Mouse (Mus musculus): ENCODE results near the gene Tnk1. TPM values are rescaled to one million over a fixed set of nuclear protein-coding genes. Genes with fewer than 3 reads are reported as not detected.
"Not testable (repeated sequence)": the region's sequence is repeated elsewhere in the genome, so short reads cannot be mapped to it uniquely, and the experiment has no call there.

Gene Tnk1
- total RNA-seq, 2 experiments from 2014 or later, result 5.9 to 8.1 TPM

DNA sequence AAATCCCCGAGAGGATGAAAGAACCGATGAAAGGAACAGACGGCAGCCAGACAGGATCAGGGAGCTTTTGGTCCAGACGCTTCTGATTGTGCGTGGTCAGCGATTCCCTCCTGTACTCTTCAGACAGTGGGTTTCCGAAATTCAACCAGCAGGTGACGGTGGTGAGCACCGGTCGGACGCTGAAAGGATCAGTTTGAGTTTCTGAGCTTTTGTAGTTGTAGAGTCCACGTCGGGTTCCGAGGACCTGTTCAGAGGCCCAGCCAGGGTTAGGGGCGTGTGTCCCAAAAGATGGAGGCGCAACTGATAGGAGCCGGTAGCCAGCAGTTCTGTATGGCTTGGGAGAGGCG is 21.9 kb upstream of the Tnk1 start:
- peak; percentile 66 for ATAC-seq (replicated peaks; ENCODE audit: low FRiP score, poor library complexity, severe bottlenecking)

DNA sequence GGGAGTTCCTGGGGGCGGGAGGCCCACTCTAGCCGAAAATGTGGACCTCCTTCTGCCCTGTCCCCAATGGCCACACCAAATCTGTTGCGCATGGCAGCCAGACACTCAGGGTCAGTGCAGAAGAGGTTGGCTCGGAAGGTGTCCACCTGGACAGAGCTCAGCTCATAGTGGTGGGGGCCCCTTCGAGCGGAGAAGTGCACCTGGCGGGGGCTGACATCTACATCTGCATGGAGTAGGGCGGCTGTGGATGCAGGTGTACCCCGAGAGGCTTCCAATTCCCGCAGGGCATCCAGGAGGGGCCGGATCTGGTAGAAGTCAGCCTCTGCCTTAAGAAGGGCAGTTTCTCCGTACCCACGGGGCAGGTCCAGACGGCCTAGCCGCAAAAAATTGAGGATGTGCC is 21.2 kb upstream of the Tnk1 start:
- no peak for ATAC-seq (replicated peaks; ENCODE audit: low FRiP score, poor library complexity, severe bottlenecking)

DNA sequence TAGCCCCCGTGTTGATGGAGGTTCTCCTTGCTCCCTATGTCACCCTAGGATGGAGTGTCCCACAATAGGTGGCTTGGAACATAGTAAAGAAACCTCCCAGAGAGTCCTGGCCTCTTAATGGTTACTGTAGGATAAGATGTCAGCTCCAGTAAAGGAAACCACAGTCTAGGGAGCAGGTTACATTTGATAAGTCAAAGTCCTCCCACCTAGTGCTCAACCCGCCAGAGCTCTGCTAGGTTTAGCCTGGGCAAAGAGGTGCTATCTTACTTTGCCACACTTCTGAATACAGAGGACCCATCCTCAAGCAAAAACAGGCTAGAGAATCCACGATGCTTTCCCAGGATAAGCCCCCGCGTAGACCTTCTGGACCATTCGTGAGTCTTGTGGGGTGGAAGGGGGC is 20.4 kb upstream of the Tnk1 start:
- ATAC-seq (replicated peaks; ENCODE audit: low FRiP score, poor library complexity, severe bottlenecking), result no peak

DNA sequence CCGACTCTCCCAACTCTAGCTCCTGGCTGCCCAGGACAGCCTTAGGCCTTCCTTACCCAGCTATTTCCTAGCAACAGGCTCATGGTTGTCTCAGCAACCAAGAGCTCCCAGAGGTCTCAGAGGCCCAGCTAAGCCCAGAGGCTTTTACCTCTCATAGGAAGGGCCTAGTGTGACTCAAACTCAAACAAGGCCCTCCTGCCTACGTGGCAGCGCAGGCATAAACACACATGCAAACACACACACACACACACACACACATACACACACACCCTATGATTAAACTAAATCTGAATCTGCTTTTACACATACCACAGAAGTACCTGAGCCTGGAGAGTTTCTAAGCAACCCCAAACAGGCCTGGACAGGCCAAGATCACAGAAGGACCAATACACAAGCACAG is 19.9 kb upstream of the Tnk1 start:
- no peak for ATAC-seq (replicated peaks; ENCODE audit: low FRiP score, poor library complexity, severe bottlenecking)

DNA sequence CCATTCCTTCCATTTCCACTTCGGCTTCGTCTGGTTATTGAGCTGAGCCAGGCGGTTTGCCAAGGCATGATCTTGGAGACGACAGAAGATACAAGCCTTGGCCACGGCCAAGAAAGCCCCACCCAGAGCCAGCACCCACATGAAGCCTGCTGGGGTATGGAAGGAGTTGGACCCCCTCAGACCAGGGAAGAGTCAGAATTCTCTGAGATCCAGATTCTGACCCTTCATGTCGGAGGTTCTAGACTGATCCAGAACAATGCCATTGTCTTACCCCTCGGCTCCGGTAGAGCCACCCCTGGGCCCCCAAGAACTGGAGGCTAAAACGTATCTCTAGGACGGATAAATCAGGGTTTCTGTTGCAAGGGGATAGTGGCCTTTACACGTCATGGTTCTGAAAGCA is 19.3 kb upstream of the Tnk1 start, which contains the start of gene Tmem95:
TSS of gene Tmem95 (minus strand) at position 141 of the 400 bp plus-strand sequence.
- no peak for ATAC-seq (replicated peaks; ENCODE audit: low FRiP score, poor library complexity, severe bottlenecking)

DNA sequence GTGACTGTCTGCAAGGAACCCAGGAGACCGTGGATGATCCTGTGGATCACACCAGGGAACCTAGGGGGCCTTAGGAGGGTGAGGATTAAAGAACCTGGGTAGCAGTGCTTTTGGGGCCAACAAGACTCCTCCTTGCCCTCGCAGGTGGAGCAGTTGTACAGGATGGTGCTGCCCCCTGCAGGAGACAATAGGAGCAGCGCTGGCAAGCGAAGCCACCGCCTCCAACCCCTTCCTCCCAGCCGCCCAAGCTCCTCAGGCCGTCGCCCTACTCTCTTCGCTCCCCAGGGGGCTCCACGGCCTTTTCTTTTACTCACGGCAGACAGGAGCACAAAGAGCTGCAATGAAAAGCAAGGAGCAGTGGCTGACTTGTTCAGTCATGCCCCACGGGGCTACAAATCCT is 18.3 kb upstream of the Tnk1 start:
- ATAC-seq (replicated peaks; ENCODE audit: low FRiP score, poor library complexity, severe bottlenecking), result peak; percentile 78

DNA sequence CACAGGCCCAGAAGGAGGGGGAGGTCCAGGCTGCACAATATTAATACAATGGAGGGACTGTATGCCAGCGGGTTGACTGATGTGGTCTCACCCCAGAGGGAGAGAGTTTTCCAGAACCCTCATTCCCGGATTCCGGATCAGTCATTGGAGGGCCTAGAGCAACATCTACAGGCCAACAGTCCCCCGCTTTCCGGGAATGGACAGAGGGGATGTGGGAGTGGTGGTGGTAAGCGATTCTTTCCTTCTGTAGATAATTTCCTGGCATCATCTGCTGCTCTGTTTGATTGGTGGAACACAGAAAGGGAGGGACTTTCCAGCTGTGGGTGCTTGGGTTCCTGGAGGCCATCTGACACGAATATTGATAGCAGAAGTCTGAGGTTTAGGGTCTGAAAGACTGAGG is 17.7 kb upstream of the Tnk1 start:
- no peak for ATAC-seq (replicated peaks; ENCODE audit: low FRiP score, poor library complexity, severe bottlenecking)

DNA sequence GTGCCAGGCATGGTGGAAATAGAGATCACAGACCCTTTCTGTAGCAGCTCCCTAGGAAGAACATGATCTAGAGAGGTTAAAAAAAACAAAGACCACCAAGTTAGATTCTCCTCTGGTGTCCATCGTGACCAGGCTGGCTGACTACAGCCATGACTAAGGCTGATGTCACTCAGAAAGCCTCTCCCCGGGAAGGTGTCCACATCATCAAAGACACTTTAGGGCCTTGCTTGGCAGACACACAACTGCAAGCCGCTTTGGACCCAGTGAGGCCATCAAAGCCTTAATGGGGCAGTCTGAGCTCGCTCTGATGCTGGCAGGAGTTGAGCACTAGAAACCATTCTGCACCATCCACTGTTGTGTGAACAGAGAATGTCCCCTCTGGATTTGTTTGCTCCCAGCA is 13.9 kb upstream of the Tnk1 start:
- no peak for ATAC-seq (replicated peaks; ENCODE audit: low FRiP score, poor library complexity, severe bottlenecking)

DNA sequence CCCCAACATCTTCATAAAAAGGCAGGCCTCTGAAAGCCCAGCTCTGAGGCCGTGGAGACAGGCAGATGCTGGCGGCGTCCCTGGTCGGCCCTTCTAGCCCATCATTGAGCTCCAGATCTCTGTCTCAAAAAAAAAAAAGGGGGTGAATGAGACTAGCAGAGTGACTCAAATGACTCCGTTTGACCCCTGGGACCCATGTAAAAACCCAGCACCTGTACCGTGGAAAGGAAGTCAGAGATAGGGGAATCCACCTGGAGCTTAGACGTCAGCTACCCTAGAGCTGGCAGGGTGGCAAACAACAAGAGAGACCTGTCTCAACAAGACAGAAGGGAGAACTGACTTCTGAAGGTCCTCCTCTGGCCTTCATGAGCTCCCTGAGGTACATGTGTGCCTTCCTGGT is 13.3 kb upstream of the Tnk1 start:
- ATAC-seq (replicated peaks; ENCODE audit: low FRiP score, poor library complexity, severe bottlenecking), result no peak

DNA sequence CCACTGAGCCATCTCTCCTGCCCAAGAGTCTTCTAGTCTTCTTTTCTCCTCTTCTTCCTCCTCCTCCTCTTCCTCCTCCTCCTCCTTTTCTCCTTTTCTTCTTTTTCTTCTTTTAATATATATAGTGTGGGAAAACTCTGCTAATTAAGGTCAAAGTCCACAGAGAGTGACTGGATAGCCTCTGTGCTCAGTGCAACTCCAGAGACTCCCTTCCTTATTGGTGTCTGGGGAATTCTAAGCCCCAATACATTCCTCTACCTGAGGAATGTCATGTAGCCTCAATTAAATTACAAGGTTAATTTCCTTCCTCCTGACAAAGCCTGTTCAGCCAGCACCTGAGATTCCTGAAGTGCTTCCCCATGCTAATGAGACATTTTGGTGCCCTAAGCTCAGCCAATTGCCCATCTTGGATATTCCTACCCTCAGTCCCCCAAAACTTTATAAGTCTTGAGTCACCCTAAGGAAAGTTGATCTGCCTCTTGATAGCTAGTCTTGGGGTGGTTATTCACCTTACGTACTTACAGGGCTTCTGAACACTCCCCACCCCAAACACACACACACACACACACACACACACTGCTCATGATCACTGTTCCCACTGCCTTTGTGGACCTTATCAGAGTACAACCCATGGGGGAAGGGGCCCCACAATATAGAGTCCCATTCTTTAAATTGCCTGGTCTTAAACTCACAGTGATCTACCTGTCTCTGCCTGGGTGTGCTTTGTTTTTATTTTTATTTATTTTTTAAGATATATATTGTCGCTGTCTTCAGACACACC is 11.9 kb upstream of the Tnk1 start:
- ATAC-seq (replicated peaks; ENCODE audit: low FRiP score, poor library complexity, severe bottlenecking), result no peak

DNA sequence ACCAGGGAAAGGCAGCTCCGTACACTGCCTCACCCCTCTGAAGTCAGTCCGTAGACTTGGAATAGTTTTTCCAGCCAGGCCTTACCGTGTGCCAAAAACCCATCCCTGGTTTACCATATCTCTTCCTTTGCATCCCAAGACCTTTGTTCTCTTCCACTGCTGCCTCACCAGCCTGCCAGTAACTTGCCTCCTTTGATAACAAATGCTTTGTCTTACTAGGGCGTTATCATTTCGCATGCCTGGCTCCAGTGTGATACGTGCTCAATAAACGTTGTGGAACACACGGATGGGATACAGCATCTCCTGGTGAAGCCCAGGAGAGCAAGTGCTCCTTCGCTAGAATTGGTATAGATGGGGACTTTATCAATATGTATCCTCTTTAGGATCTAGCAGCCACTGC is 8.8 kb upstream of the Tnk1 start:
- ATAC-seq (replicated peaks; ENCODE audit: low FRiP score, poor library complexity, severe bottlenecking), result no peak

DNA sequence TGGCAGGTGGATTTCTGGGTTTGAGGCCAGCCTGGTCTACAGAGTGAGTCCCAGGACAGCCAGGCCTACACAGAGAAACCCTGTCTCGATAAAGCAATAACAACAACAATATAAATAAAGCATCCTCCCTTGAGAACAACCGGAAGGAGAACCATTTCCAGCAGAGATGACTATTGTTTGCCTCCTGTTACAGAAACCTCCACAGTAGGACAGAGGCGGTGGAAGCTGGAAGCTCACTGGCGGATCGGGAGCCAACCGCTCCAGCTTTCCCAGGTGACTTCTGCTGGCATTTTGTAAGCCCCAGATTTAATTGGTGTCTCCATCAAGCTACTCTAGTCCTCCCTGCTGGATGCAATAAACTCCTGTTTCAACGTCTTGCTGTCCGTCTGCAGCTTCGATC is 7.0 kb upstream of the Tnk1 start:
- ATAC-seq (replicated peaks; ENCODE audit: low FRiP score, poor library complexity, severe bottlenecking), result no peak

DNA sequence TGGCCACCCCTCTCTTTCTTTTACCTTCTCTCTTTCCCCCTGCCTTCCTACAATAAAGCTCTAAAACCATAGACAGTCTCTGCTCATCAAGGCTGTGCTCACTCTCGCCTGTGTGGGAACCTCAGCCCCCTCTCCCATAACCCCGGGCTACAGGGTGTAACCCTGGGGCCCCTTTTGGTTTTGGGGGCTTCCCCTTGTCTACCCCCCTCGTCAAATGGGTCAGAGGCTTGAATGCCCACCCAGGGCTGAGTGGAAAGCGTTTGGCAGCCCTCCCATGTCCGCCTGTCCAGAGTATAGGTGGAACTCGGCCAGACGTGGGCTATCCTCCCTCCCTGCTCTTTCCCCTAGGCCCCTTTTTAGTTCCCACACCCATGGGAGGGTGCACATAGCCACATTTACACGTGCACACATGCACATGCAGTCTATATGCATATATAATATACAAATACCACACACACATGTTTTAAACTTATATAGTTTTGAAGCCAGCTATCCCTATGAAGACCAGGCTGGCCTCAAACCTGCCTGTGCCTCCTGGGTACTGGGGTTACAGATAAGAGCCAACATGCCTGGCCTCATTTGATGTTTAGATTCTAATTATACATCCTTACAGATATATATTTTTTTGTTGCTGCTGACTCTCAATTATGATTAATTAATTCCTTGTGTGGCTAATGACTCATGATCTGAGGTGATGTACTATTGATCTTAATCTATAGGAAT is 5.8 kb upstream of the Tnk1 start:
- ATAC-seq (replicated peaks; ENCODE audit: low FRiP score, poor library complexity, severe bottlenecking), result peak; percentile 81

DNA sequence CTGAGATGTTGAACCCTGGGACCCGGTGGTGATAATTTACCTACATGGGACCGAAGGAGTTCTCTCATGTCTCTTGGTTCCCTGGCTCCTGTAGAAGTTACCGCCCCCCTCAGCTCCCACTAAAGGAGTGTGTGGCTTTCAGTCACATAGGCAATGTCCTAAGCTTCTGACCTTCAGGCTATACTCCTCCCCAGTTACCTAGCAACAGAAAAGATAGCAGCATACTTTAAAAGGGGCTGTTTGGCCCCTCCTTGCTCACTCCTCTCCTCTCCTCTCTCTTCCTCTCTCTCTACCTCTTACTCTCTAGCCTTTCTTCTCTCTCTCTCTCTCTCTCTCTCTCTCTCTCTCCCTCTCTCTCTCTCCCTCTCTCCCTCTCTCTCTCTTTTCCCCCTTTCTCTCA is 5.2 kb upstream of the Tnk1 start:
- not testable (repeated sequence) for ATAC-seq (replicated peaks; ENCODE audit: low FRiP score, poor library complexity, severe bottlenecking)

DNA sequence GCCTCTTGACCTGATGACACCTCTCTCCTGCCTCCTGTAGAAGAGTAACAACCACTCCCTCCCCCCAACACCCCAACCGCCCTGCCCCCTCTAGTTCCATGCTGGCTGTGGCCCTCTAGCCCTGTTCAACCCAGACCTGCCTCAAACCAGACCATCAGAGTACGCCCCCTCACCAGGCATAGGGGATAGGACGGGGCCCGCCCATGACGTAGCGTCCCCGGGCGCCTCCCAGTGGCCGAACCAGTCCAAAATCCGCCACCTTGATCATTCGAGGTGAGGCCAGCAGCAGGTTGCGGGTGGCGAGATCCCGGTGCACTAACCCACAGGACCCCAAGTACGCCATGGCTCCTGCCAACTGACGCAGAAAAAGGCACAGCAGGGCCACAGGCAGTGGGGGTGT is 3.2 kb downstream of the Tnk1 start:
- peak; percentile 61 for ATAC-seq (replicated peaks; ENCODE audit: low FRiP score, poor library complexity, severe bottlenecking)

DNA sequence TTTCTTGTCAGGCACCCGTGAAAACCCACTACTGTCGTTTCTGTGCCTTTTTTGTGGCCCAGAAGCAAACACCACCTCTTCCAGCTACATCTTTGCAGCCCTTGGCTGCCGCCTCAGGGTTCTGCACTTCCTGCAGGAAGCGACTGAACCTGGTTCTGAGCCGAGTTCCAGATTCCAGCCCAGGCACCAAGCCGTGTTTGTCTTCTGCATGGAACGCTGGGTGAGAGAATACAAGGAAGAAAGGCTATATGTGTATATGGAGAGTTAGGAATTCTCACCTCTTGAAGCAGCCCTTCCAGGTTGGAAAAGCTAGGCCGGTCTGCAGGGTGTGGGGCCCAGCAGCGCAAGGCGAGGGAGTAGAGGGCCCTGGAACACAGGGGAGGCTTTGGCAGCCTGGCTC is 3.9 kb downstream of the Tnk1 start:
- ATAC-seq (replicated peaks; ENCODE audit: low FRiP score, poor library complexity, severe bottlenecking), result 0 out of 2 replicates have a peak, but pooled peaks have one; percentile 7

DNA sequence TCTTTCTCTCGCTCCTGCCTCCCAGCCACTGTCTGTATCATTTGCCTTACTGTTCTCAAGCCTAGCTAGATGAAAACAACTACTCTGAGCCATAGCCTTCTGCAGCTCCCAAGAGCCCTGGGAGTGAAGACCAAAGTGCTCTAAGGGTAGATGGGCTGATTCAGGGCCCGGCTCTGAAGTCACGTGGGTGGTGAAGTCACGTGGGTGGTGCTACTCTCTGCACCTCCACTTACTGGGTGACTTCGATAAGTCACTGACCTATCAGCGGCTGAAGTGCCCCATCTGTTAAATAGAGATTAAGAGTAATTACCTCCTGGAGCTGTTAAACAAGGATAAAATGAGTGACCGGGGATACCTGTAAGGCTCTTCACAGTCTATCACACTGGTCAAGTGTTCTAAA is 4.5 kb downstream of the Tnk1 start:
- ATAC-seq (replicated peaks; ENCODE audit: low FRiP score, poor library complexity, severe bottlenecking), result peak; percentile 86

DNA sequence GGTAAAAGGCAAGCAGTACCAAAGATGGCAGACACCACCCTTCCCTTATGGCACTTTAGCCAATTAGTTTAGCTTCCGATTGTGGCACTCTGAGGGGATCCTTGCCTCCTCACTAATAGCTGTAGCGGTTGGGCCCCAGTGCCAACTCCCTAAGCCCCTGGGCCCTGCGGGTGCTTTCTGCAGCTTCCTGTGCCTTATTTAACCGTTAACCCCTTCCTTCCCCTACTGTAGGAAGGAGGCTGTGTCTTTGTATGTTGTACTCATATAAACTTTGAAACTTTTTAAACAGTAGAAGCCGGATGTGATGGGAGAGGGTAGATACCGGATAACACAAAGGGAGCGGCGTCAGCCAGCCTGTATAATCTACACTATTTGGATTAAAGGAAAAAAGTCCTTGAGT is 7.8 kb downstream of the Tnk1 start:
- ATAC-seq (replicated peaks; ENCODE audit: low FRiP score, poor library complexity, severe bottlenecking), result no peak

DNA sequence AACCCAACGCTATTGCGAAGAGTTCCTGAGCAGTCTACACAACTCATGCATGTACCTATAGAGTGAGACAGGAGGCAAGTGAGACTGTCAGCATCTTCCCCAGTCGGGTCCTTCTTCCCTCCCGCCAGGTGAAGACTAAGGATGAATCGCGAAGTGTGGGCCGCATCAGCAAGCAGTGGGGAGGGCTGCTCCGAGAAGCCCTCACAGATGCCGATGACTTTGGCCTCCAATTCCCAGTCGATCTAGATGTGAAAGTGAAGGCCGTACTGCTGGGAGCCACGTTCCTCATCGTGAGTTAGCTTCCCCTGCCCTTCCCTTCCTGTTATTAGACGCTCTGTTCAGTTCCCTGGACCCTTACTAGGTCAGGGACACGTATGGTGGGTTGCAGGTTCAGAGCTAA is 8.6 kb downstream of the Tnk1 start:
- no peak for ATAC-seq (replicated peaks; ENCODE audit: low FRiP score, poor library complexity, severe bottlenecking)

DNA sequence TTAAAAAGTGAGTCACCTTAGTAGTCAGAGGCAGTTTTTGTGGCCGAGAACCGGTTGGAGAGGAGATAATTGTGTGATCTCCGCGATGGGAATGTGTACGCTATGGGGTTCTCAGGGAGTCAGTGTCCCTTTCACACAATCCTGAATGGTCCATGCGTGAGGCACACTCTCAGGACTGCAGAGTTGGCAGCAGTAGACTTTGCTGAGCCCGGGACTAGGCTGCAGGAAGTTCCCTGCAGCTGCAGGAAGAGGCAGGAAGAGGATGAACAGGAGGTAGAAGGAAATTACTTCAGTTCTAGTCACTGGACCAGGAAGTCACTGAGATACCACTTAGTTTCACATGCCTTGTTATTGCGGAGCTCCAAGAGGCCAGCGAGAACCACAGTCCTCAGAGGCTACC is 9.4 kb downstream of the Tnk1 start:
- ATAC-seq (replicated peaks; ENCODE audit: low FRiP score, poor library complexity, severe bottlenecking), result no peak

DNA sequence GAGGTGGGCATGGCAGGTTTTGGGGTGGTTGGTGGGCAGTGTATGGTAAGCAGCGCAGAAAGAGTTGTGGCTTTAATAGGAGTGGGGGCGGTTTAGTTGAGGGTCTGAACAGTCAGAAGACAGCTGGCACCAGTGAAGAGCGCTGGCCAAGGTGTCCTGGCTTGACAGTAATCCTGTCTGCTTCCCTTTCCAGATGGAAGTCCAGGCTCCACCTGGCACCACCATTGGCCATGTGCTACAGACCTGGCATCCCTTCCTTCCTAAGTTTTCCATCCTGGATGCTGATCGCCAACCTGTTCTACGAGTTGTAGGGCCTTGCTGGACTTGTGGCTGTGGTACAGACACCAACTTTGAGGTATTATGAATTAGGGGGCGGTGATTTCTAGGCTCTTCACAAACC is 10.5 kb downstream of the Tnk1 start:
- ATAC-seq (replicated peaks; ENCODE audit: low FRiP score, poor library complexity, severe bottlenecking), result no peak

Data from erythroid progenitor cell, adult 5-6 weeks (primary cell).